Mouse (Mus musculus): ENCODE measurements around the gene Macrod1.
"Not testable (repeated sequence)": the region's sequence is repeated elsewhere in the genome, so short reads cannot be mapped to it uniquely, and the experiment has no call there.

The Macrod1 gene

DNA sequence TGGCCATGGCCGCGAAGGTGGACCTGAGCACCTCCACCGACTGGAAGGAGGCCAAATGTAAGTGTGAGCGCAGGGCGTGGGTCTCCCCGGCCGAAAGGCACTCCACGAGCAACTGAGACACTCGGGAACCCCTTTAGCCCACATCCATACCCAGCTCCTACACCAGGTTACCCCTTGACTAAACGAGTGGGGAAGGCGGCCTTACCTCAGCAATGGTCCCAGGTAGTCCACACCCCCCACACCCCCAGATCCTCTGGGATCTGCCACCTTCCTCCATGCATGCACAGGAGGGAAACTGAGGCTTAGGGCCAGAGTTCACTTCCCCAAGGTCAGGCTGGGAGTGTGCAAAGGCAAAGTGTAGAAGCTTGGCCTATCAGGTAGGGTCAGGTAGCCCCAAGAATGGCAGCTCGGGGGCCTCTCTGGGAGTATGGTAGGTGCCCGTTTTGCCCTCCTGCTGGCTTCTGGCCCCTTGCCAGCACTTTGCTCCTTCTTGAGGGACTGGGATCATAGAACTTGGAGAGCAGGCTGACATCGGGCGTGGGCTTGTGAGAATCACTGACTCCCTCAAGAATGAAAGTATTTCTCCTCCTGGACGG is 614 bp downstream of the Macrod1 start:
- no peak for DNase-seq (ENCODE audit: low spot score)

DNA sequence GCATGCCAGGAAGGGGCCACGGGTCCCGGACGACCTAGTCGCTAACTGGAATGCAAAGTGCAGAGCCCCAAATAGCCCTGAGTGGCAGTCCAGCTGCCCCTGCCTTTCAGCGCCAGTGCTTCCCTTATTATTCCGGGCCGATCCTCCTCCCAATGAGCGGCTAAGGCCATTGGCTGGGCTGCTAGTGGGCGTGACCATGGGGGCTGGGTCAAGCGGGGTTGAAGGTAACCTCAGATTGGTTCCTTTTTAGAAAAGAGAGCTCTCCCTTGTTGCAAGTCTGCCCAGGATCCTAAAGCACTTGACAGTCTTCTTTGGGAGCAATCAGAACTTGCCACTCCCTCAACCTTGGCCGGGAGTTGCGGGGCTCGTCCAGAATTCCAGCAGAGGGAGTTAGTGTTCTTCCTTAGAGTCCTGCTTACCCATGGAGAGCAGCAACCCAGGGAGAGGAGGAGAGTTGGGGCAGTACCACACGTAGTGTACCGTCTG is 1.2 kb downstream of the Macrod1 start:
- peak; percentile 86 for DNase-seq (ENCODE audit: low spot score)

DNA sequence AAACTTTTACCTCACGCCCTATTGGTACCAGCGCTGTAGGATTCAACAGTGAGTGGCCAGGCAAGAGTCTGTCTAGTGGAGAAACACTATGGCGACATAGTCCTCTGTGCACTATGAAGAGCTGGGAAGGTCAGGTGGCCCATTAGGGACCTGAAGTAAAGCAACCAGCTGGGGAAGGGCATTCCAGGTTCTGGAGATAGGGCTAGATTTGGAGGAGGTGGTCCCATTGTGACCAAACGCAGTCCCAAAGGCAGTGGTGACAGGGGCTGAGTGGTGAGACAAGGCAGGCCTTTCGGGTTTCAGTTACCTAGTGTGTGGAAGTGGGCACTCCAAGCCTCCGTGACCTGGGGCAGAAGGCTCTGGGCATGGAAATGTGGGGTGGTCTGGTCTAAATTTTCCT is 1.9 kb downstream of the Macrod1 start:
- DNase-seq (ENCODE audit: low spot score) = no peak

DNA sequence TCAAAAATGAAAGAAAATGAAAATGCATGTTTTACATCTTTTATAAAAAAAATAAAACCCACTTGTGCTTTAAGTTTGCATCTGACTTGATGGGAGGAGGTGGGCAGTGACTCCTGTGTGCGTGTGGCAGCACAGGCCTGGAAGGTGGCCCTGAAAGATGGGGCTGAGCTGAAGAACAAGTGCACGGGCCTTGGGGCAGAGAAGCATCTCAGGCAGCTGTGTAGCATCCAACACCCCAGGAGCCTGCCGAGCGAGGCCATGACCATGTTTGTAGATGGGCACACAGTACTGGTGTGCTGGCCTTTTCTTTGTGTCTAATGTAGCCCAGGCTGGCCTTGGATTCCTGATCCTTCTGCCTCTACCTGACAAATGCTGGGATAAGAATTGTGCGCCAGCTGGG is 5.5 kb downstream of the Macrod1 start:
- no peak for DNase-seq (ENCODE audit: low spot score)

DNA sequence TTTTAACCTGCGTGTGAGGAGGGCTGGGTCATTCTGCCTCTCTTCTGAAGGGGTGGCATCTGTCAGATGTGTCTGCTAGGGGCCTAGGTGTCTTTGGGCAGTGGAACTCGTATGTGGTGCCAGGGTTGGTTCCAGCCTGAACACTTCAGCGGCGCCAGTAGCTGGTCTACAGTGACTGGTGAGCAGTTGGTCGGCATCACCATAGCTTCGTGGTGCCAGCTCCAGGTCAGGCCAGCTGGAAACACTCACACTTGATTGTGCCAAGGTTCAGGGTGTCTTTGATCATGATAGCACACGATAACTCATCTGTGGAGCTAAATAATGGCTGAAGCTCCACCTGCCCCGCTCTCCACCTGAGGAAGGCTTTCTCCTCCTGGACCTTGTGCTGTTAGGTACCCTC is 6.3 kb downstream of the Macrod1 start:
- DNase-seq (ENCODE audit: low spot score) = no peak

DNA sequence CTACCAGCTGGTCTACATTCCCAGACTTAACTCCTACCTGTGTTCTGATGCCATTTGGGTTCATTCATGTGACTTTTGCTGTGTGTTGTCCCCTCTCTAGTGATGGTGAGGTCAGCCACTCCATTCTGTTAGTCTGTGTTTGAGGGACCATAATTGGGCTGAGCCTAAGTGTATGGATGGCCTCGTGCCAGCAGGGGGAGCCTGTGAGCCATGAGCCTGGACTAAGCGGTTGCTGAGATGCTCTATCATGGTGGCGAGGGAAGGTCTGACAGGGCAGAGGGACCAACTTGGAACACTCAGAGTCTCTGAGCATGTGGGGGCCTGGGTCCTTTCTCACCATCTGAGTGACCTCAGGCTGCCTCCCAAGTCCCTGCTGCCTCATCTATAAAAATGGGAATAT is 8.0 kb downstream of the Macrod1 start:
- DNase-seq (ENCODE audit: low spot score) = peak; percentile 46

DNA sequence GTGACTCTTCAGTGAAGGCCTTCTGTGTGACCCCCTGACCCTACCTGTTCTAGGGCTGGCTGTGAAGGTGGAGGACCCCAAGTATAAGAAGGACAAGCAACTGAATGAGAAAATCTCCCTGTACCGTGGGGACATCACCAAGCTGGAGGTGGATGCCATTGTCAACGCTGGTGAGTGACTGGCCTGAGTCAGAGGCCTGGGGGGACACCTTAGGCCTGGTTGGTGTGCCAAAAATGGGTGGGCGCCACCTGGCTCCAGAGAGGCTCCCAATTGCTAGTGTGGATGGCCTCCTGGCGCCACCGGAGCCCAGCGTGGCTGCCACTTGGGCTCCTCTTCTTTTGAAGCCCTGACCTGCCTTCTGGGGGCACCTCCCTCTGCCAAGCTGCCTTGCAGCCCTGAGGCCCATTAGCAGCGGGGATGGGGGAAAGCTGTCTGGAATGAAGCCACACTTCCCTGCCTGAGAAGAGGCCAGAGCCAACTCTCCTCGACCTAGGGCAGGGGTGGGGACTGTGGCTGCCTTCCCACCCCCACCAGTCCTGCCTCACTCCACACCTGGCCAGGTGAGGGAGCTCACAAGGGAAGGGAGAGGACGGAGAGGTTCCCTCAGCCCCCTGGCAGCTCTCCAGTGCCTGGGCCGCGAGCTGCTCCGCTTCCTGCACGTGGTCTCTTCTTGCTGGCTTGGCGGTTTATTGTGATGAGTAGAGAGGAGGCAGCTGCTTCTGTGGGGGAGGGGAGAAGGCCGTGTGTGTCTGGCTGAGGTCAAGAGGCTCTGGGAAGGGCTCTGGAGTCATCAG is 9.6 kb downstream of the Macrod1 start:
- peak; percentile 20 for DNase-seq (ENCODE audit: low spot score)

DNA sequence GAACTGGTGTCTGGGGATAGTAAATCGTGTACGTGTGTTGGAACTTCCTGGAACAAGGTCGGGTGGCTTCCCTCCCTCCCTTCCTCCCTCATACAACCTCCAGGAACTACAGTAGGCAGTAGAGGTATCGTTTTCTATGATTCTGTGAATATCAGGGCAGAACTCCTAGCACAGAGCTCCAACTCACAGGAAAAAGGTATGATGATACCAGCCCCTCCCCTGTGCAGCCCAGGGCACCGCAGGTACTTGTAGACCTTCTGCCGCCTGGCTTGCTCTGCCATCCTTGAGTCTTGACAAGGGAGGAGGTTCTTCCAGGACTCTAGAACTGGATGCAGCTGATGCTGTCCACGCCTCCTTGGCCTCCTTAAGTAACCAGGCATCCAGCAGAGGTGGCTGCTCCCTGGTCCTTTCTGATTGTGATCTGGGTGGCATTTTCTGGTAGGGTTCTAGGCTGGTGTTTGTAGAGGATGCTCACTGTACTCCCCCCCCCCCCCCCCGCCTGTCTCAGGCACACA is 10.3 kb downstream of the Macrod1 start:
- no peak for DNase-seq (ENCODE audit: low spot score)

DNA sequence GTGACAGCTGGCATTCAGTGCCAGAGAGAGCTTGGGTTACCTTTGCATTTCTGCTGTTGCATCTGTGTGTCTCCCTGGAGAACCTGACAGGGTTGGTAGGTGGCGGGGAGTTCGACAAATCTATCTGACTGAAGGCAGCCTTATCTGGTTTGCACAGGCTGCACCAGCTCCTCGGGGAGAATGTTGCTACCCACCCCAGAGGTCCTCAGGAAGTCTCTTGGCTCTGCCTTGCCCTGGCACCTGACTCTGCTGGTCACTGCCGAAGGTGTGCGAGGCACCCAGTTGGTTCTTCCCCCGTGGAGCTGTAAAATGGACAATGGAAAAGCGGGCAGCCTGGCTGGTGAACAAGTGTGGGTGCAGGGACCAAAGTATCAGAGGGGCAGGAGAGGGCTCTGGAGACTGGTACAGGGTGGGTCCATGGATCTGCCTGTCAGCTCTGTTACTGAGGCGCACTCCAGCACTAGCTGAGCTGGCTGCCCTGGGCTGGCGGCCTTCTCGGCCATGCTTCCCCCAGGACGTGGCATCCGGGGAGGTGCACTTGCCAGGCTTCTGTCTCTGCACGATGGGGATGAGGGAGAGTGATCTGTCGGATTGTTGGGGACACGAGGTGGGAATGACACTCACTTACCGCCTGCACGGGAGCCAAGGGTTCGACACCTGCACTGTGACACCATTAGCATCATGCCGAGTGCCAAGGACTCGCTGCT is 10.9 kb downstream of the Macrod1 start:
- DNase-seq (ENCODE audit: low spot score) = no peak

DNA sequence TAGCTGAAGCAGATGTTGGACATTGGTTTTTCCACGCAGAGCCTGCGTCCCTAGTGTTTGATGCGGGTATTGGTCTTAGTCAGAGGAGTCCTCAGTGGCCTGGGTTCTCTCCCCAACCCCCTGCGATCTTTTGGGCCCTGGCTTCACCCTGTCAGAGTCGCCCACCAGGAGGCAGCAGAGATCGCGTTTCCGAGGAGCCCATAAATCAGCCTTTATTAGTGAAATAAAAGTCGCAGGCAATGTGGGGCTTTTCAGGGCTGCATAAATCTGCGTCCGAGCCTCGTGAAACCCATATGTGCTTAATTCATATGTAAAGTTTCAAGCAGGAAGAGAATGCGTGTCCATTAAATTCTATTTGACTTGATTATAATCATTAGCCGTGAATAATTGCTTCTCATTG is 11.5 kb downstream of the Macrod1 start:
- peak; percentile 47 for DNase-seq (ENCODE audit: low spot score)

DNA sequence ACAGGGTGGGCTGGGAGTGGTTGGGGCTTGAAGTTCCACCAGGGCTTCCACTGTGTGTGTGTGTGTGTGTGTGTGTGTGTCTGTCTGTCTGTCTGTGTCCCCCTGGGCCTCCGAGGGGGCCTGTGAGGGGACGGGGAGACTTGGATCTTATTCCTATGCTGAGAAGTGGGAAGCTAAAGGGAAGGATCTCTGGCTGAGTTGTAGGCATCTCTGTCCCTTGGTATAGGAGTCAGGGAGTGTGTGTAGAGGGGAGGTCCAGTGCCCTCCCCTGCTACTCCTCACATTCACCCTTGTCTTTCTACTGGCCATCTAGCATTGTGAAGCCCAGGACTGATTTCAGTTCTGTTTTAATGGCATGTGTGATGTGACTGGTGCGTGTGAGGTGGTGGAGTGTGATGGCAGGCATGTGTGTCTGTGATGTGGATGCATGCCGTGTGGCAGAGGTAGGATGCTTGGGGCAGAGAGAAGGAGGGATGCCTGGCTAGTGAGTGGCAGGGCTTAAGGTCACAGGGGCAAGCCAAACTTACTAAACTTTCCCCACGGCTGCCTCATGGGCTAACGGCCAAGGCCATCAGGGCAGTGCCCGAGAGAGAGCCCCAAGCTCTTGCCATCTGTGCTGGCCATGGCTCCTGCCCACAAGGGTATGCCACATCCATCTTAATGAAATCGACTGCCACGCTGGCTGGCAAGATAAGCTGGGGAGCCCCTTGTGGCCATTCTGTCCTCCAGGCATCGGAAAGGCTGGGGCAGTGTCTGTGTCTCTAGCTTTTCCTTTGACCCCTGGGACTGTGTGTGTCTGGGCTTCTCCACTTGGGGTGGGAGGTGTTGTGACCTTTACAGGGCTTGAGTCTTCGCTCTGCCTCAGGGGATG is 12.3 kb downstream of the Macrod1 start:
- DNase-seq (ENCODE audit: low spot score) = no peak

DNA sequence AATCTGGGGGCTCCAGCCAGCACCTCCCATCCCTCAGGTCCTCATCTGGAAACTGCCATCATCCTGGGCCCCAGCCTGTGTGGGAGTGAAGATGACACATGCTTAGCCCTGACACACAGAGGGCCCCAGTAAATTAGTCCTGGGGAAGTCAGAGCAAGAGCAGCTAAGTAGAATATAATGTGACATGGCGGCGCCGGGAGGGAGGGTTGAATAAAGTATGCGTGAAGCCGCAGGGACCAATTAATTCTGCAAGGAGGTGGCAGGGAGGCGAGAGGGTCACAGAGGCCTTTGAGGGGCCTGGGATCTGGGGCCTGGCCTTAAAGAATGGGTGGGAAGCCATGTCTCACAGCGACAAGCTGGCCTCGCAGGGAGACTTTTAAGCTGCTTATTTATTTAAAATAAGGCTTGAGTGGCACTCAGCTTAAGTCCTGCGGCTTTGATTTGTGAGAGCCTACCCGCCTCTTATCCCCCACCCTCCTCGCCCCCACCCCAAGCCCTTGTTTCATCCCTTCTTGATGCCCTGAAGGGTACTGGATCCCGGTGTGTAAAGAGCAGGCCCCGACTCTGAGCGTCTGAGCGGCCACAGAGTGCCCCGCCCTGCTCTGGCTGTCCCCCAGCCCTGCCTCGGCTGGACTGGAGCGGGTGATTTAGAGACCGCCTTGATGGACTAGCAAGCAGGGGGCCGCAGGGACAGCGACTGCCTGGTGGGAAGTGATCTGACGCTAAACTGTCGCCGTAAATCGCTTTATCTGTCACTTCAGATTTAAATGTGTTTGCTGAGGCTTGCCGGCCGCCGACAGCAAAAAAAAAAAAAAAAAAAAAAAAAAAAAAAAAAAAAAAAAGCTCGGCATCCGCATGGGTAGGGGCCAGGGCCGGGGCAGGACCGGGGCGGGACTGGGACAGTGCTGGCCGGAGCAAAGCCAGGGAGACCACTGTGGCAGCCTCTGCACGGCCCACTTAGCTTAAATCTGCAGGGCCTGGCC is 13.5 kb downstream of the Macrod1 start:
- DNase-seq (ENCODE audit: low spot score) = no peak

DNA sequence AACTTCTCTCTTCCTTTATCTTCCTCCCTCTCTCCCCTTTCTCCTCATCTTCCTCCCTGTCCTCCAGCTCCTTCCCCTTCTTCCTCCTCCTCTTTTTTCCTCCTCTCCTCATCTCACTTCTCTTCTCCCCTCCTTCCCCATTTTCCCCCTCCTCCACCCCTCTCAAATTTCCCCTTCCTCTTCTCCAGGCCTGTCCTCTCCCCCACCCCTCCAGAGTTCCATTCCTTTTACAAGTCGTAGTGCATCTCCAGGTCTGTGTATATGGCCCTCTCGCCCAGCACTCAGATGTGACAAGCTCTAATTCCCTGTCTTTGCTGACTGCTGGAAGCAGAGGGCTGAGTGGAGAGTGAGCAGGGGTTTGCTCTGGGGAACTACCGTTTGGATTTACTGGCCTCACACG is 14.2 kb downstream of the Macrod1 start:
- DNase-seq (ENCODE audit: low spot score) = no peak

DNA sequence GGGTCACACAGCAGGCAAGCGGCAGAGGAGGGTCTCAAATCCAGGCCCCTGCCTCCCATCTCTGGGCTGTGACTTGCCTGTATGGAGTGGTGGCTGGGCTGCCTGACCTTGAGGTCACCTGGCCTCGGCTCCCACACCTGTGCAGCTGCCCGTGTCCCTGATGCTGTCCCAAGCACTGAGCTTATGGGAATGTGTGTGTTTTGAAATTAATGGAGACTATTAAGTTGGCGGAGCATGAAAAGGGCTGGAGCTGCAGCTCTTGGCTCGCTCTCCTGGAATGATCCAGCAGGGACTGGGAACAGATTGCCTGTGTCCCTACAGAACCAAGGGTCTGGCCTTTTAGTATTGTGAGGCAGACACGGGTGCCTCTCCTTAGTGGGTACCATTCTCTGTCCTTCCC is 15.6 kb downstream of the Macrod1 start:
- no peak for DNase-seq (ENCODE audit: low spot score)

DNA sequence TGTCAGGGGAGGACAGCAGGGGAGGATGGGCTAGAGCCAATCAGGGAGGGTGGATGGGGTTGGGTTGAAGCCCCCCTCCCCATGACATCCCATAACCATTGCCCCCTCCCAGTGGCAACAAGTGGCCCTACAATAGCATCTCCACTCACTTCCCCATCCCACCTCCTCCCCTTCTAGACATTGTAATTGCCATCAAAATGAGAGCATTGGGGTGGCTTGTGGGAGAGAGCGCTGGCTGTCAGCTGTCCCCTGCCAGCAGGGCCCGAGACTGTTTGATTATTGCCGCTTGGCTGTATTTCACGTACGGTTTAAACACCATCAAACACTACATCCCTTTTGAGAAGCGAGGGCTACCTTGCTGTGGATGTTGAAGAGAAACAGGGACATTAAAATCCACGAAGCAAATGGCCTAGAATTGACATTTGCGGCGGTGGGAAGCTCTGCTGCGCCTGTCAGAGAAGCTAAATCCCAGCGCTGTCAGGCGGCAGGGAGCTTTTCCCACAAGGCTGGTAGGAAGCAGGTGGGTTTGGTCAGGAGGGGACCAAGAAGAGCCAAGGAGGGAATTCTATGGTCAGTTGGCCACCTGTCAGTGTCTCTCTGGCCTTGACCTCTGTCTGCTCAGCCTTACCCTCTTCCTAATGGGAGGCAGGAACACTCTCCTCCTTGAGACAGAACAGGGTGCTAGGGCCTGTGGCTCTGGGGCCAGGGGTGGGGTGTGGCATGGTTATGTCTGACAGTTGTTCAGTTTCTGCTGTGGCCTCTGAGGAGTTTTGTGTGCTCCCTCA is 17.6 kb downstream of the Macrod1 start:
- DNase-seq (ENCODE audit: low spot score) = no peak

DNA sequence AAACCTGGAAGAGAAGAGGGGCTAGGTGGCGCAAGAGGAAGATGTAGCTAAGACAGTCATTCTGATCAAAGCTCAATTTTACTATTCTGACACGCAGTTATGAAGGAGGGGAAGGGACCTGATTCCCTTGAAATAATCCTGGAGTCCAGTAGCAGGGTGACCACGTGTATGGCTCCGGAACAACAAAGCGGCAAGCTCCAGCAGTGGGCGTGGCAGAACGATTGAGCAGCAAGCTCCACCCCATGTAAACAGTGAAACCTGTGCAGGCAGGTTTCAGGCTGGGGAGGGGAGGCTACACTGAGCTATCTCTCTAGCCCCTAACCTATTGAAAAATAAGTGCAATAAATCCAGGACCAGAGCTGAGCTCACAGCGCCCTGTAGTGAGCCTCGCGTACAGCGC is 18.7 kb downstream of the Macrod1 start:
- DNase-seq (ENCODE audit: low spot score) = not testable (repeated sequence)

DNA sequence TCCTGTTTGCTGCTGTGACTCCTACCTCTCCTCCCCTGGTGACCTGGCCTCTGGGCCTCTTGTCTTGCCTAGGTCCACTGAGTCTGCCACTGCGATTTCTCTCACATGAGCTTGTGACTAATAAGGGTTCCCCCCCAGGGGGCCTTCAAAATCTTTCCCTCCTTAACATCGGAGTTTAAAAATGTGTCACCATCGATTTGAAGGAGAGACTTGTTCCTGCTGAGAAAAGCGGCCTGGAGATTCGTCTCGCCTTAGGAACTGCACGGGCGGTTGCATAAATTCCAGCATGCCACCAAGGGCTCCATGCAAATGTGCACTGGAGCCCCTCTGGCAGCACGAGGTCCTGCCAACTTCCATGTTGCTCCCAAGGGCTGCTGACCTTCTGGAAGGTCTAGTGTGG is 21.1 kb downstream of the Macrod1 start:
- DNase-seq (ENCODE audit: low spot score) = no peak

DNA sequence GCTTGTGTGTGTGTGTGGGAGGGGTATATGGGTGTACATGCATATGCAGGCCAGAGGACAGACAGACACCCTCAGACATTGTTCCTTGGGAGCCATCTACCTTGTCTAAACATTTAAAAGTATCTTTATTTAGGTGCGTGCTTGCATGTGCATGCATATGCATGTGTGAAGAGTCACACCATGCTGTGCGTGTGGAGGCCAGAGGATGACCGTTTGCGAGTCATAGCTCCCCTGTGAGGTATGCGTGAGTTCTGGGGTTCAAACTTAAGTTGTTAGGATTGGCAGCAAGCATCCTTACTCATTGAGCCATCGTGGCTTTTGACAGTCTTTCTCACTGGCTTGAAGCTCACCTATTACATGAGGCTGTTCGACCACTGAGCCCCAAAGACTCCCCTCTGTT is 21.7 kb downstream of the Macrod1 start:
- no peak for DNase-seq (ENCODE audit: low spot score)

DNA sequence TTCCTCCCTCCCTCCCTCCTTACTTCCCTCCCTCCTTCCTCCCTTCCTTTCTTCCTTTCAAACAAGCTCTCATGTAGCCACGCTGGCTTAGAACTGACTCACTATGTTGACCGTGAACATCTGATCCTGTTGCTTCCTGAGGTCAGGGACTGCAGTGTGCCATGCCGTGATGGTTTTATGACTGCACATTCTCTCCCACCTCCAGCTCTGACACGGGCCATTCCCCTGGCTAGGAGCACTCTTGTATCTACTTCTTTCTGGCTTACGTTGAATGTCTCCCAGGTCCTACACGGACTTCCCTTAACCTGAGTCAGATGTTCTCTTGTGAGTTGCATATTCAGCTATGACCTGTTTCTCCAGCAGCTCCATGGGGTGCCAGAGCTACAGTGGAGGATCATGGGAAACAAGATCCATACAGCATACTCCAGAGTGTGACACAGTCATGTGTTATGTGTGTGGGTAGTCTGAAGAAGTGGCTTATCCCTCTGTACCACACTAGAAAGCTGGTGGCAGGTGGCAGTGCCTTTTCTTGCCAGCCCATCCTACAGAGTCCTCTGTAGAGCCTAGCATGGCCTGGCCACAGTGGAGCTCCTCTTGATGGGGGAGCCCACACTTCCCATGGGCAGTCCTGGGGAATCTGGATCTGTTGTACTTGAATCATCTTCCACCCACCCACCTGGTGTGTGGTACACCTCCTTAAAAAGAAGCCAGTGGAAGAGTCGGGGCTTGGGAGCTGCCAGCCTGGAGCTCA is 25.1 kb downstream of the Macrod1 start:
- DNase-seq (ENCODE audit: low spot score) = no peak
